Mouse (Mus musculus): ENCODE results near the gene Rnf186. TPM values are rescaled to one million over a fixed set of nuclear protein-coding genes. Genes with fewer than 3 reads are reported as not detected.

Rnf186 gene
- polyA plus RNA-seq, 1 experiment, result 219 TPM

- no peak for DNase-seq (ENCODE audit: low read depth, low spot score)
- 72% methylated on average over 5 of the region's 6 CpGs for WGBS
Measured at GRCm38 (mm10) chr4:139005214-139005613, 38.3 kb downstream of the Rnf186 start.

GRCm38 (mm10) chr4:139007353-139007752, 40.4 kb downstream of the Rnf186 start:
- DNase-seq (ENCODE audit: low read depth, low spot score), result no peak
- 76% methylated on average over 3 of the region's 3 CpGs for WGBS

- no peak for DNase-seq (ENCODE audit: low read depth, low spot score)
- 62% methylated on average over 6 of the region's 6 CpGs for WGBS
Measured at GRCm38 (mm10) chr4:139007981-139008536, 41.1 kb downstream of the Rnf186 start.

GRCm38 (mm10) chr4:139011201-139011702, 44.3 kb downstream of the Rnf186 start:
- no peak for DNase-seq (ENCODE audit: low read depth, low spot score)
- 87% methylated on average over 13 of the region's 13 CpGs for WGBS

GRCm38 (mm10) chr4:139013281-139013680, 46.4 kb downstream of the Rnf186 start:
- WGBS, result 91% methylated on average over 11 of the region's 11 CpGs
- DNase-seq (ENCODE audit: low read depth, low spot score), result no peak

GRCm38 (mm10) chr4:139014793-139015192, 47.9 kb downstream of the Rnf186 start:
- WGBS, result 89% methylated on average over 6 of the region's 6 CpGs
- DNase-seq (ENCODE audit: low read depth, low spot score), result no peak

Other genes starting within 250 kb of the Rnf186 start
- 0.27 and 0.45 TPM in 2 replicates for gene Pla2g2c, start 242.3 kb upstream of the Rnf186 start, polyA plus RNA-seq (2012; rRNA removed)
- 2.5 and 2.6 TPM in 2 replicates for gene Ubxn10, start 229.9 kb upstream of the Rnf186 start, polyA plus RNA-seq (2012; rRNA removed)
- gene Pla2g2f, start 209.5 kb upstream of the Rnf186 start, polyA plus RNA-seq (2012; rRNA removed), result 22.1 and 34.0 TPM in 2 replicates
- 8.8 and 10.3 TPM in 2 replicates for gene Pla2g2d, start 191.4 kb upstream of the Rnf186 start, polyA plus RNA-seq (2012; rRNA removed)
- gene Pla2g5, start 103.6 kb upstream of the Rnf186 start, polyA plus RNA-seq (2012; rRNA removed), result 35.3 and 72.0 TPM in 2 replicates
- not detected in 2 replicates for gene Gm13030, start 93.1 kb upstream of the Rnf186 start, polyA plus RNA-seq (2012; rRNA removed)
- 0.63 and 0.67 TPM in 2 replicates for gene Pla2g2e, start 89.2 kb upstream of the Rnf186 start, polyA plus RNA-seq (2012; rRNA removed)
- gene Otud3, start 53.2 kb upstream of the Rnf186 start, polyA plus RNA-seq (2012; rRNA removed), result 5.5 and 10.8 TPM in 2 replicates
- 29.4 and 42.9 TPM in 2 replicates for gene Tmco4, start 5.8 kb downstream of the Rnf186 start, polyA plus RNA-seq (2012; rRNA removed)
- 0.26 and 0.32 TPM in 2 replicates for gene Htr6, start 108.5 kb downstream of the Rnf186 start, polyA plus RNA-seq (2012; rRNA removed)
- 125 and 133 TPM in 2 replicates for gene Nbl1, start 125.9 kb downstream of the Rnf186 start, polyA plus RNA-seq (2012; rRNA removed)
- 81.8 and 87.9 TPM in 2 replicates for gene Minos1, start 164.0 kb downstream of the Rnf186 start, polyA plus RNA-seq (2012; rRNA removed)
- 213 and 238 TPM in 2 replicates for gene Capzb, start 225.8 kb downstream of the Rnf186 start, polyA plus RNA-seq (2012; rRNA removed)

All from large intestine, adult 2 months (tissue).